Mouse (Mus musculus) Patski (cell line): ENCODE results near the gene Sms. TPM values are rescaled to one million over a fixed set of nuclear protein-coding genes. Genes with fewer than 3 reads are reported as not detected.

Experiments used
- ATAC-seq: fragments of 100-300 bp; one replicate; pipeline ENCODE4 v1.8.0; 2021
- CTCF ChIA-PET: fragments of 350-600 bp; sonication (Branson Sonifier 250); formaldehyde crosslinking; loops from one replicate; lab custom pipeline; 2022; ENCODE audit warnings: inconsistent platforms; lab: Charles Lee
- POLR2A ChIA-PET: fragments of 350-600 bp; sonication (Branson Sonifier 250); formaldehyde crosslinking; loops from one replicate; lab custom pipeline; 2022; ENCODE audit warnings: antibody characterized with exemption, inconsistent platforms; lab: Charles Lee
- DNase-seq: peaks from one replicate; pipeline ENCODE4 v3.0.0-alpha.2; 2011; ENCODE audit warnings: low read depth, low spot score
- H3K27me3 ChIP-seq: fragments of 371-371 bp; one replicate; pipeline ENCODE4 v1.5.1; 2021
- CTCF ChIP-seq: fragments of 100-300 bp; IDR thresholded peaks from one replicate; pipeline ENCODE4 v1.5.1; 2021
- in situ Hi-C: fragments of 300-500 bp; cut with MboI; formaldehyde crosslinking; loops from 3 replicates; pipeline ENCODE4 v1.11.1; 2018; ENCODE audit warnings: low pct_unique_long_range_greater_than_20kb, mixed read lengths
- polyA plus RNA-seq: library from polyadenylated mRNA; unstranded; gene quantifications from one replicate; pipeline ENCODE4 v1.2.3, GENCODE M21; 2021

The Sms gene
- polyA plus RNA-seq, result 23.4 TPM

- in situ Hi-C loops, result no loop called here
- POLR2A ChIA-PET, result no interaction called here
- CTCF ChIA-PET, result no interaction called here
- H3K27me3 ChIP-seq, result no peaks in the 10 kb centered on the region
- ATAC-seq (peak; percentile 71), DNase-seq (no peak)
- TF ChIP-seq CTCF, result no peak
These were observed at the start of gene Sms for GRCm38 (mm10) chrX:157491944-157492726. Gene Sms (minus strand): TSS chrX:157492287.

DNA sequence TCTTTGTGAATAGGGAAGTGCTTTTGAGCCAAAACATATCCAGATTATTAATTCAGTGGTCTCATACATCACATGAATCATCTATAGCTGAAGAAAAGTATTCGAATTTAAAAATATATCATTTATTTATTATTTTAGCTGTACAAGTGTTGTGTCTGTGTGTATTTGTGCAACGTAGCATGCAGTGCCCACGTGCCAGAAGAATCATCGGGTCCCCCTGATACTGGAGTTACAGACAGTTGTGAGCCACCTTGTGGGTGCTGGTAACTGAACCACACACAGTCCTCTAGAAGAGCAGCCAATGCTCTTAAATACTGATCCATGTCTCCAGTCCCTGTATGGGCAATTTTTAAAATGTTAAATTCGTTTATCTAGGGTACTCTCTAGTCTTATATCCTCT, 14.3 kb upstream of the Sms start:
- H3K27me3 ChIP-seq, result peaks cover 18% of the 10 kb centered on the region
- DNase-seq (no peak), ATAC-seq (no peak)
- in situ Hi-C loops, result no loop called here
- ChIA-PET POLR2A (no interaction called here), CTCF (no interaction called here)
- no peak for TF ChIP-seq CTCF

- peaks cover 24% of the 10 kb centered on the region for H3K27me3 ChIP-seq
- TF ChIP-seq CTCF, result no peak
- ChIA-PET CTCF (no interaction called here), POLR2A (no interaction called here)
- ATAC-seq, result peak; percentile 44
- in situ Hi-C loops, result no loop called here
- DNase-seq, result no peak
These were observed 12.4 kb upstream of the Sms start for GRCm38 (mm10) chrX:157504506-157504905.

GRCm38 (mm10) chrX:157501871-157502270, 9.8 kb upstream of the Sms start:
- no peak for TF ChIP-seq CTCF
- CTCF ChIA-PET, result no interaction called here
- H3K27me3 ChIP-seq, result peaks cover 21% of the 10 kb centered on the region
- ATAC-seq (no peak), DNase-seq (no peak)
- POLR2A ChIA-PET, result interaction anchor here (0.6 kb wide), 1 partner anchor 95 kb away, joined by 6 read pairs; no protein-coding TSS in a partner anchor
- in situ Hi-C loops, result no loop called here

GRCm38 (mm10) chrX:157500004-157500403, 7.9 kb upstream of the Sms start:
- DNase-seq, result no peak
- in situ Hi-C loops, result no loop called here
- ChIA-PET CTCF (no interaction called here), POLR2A (no interaction called here)
- no peak for TF ChIP-seq CTCF
- H3K27me3 ChIP-seq, result peaks cover 13% of the 10 kb centered on the region
- ATAC-seq, result no peak

DNA sequence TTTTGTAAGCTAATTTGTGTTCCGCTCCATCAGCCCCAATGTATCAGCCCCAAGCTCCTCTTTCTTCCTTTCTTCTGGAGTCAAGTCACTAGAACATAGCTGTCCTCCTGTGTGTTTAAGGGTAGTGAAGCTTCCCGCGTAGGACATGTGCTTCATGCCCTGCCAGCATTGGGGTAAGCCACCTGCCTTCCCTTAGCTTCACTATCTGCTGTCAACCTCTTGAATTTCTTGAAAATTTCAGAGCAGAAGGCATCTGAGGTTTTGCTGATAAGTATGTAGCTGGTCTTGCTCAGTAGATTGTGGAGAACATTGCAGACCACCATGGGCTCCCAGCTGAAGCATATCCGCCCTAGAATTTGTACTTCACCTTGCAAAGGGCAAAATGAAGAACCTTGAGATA, 1.1 kb upstream of the Sms start:
- DNase-seq (no peak), ATAC-seq (no peak)
- in situ Hi-C loops, result no loop called here
- ChIA-PET POLR2A (no interaction called here), CTCF (no interaction called here)
- no peaks in the 10 kb centered on the region for H3K27me3 ChIP-seq
- no peak for TF ChIP-seq CTCF

DNA sequence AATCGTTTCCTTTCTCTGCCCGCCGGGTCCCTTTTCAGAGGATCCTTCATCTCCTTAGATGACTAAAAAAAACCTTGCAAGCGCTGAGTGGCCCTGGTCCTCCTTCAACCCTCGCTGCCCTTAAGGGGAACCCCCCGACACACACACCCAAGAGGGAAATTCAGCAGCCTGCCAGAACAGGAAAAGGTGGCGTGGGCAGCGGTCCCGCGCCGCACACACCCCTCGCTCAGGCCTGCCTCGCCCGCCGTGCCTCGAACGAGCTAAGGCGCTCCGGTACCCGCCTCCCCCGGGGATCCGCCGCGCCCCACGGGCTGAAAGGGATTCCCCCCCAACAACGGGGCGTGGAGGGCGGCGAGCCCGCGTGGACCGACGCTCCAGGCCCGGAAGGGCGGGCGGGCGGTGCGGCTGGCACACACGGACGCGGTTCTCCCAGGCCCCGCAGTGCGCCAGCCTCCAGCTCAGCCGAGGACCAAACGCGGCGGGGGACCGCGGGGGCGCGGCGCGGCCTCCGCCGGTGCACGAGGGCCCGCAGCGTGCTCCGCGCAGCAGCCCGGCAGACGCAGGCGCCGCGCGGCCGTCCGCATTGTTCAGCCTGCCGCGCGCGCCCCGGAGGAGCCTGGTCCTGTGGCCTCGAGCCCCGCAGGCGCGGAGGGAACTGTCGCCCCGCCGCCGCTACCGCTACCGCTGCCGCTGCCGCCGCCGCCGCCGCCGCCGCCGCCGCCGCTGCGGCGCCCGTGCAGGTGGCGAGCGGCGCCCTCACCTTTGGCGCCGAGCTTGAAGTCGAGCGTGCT, 747 bp downstream of the Sms start:
- in situ Hi-C loops, result no loop called here
- ATAC-seq (peak; percentile 63), DNase-seq (no peak)
- H3K27me3 ChIP-seq, result no peaks in the 10 kb centered on the region
- ChIA-PET CTCF (no interaction called here), POLR2A (no interaction called here)
- TF ChIP-seq CTCF, result no peak

- CTCF ChIA-PET, result no interaction called here
- no peak for DNase-seq
- in situ Hi-C loops, result no loop called here
- TF ChIP-seq CTCF, result no peak
- H3K27me3 ChIP-seq, result no peaks in the 10 kb centered on the region
- POLR2A ChIA-PET, result interaction anchor here (0.6 kb wide), 1 partner anchor 152 kb away, joined by 6 read pairs; no protein-coding TSS in a partner anchor
- no peak for ATAC-seq
These were observed 1.3 kb downstream of the Sms start for GRCm38 (mm10) chrX:157490769-157491144.

- in situ Hi-C loops, result loop anchor here (10.0 kb wide), 2 partner anchors 65 to 155 kb away; no protein-coding TSS in a partner anchor
- no peak for ATAC-seq
- CTCF ChIA-PET, result interaction anchor here (0.8 kb wide), 1 partner anchor 154 kb away, joined by 3 read pairs; no protein-coding TSS in a partner anchor
- no peaks in the 10 kb centered on the region for H3K27me3 ChIP-seq
- POLR2A ChIA-PET, result interaction anchor here (0.6 kb wide), 1 partner anchor 152 kb away, joined by 6 read pairs; no protein-coding TSS in a partner anchor
- DNase-seq, result no peak
- TF ChIP-seq CTCF, result no peak
These were observed 2.0 kb downstream of the Sms start for GRCm38 (mm10) chrX:157489871-157490721.

GRCm38 (mm10) chrX:157488831-157489230, 3.3 kb downstream of the Sms start:
- H3K27me3 ChIP-seq, result peaks cover 8% of the 10 kb centered on the region
- DNase-seq (peak; percentile 9), ATAC-seq (no peak)
- in situ Hi-C loops, result loop anchor here (10.0 kb wide), 2 partner anchors 66 to 156 kb away; no protein-coding TSS in a partner anchor
- TF ChIP-seq CTCF, result no peak
- ChIA-PET POLR2A (no interaction called here), CTCF (no interaction called here)
